Mouse (Mus musculus) kidney, postnatal 10 days (tissue): Measurements from ENCODE around the gene Ccdc61.

Source experiments
- DNase-seq: peaks from one replicate; pipeline ENCODE4 v3.0.0; 2021; ENCODE audit warnings: mixed read lengths

Gene Ccdc61

DNA sequence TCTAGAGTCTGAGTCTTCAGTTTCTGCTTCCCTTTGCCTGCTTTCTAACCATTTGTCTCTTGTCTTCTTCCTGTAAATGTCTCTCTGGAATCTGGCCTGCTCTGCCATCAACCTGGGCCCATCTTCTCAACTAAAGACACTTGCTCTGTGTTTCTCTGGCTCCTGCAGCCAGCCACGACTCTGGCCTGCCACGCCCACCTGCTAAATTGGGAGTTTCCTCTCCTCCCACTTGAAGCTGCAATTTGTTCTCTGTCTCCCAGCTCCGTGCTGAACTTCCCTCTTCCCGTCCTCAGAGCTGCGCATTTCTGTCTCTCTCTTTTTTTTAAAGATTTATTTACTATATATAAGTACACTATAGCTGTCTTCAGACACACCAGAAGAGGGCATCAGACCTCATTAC, 65.4 kb downstream of the Ccdc61 start:
- DNase-seq = peak; percentile 21

DNA sequence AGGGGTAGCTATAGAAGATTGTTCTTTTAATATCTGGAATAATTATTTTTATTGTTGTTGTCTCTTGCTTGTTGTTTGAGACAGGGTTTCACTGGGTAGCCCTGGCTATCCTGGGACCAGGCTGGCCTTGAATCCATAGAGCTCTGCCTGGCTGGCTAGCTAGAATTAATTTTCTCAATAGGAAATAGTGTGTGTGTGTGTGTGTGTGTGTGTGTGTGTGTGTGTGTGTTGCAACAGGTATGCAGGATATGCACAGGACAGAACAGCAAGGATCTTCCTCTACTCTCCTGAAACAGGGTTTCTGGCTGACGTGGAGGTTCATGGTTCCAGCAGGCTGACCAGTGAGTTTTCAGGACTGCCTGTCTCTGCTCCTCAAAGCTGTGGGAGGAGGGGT, 69.0 kb downstream of the Ccdc61 start:
- DNase-seq = peak; percentile 9
